Mouse (Mus musculus) lung, adult 2 months (tissue): ENCODE data around the gene Dnajb12.

Experiments
- CTCF ChIP-seq: fragments of 200-500 bp; IDR thresholded peaks from 2 replicates; pipeline ENCODE4 v1.5.1; 2011; ENCODE audit warnings: mild to moderate bottlenecking, low read length, control low read depth; ENCODE audit not compliant: insufficient read depth
- POLR2A ChIP-seq: fragments of 200-500 bp; IDR thresholded peaks from 2 replicates; pipeline ENCODE4 v1.6.1; 2011; ENCODE audit warnings: low read depth, mild to moderate bottlenecking, control low read depth, low read length, borderline replicate concordance; ENCODE audit errors: extremely low read depth

GRCm38 (mm10) chr10:59932521-59932920 is 53.2 kb downstream of the Dnajb12 start:
- no peak for TF ChIP-seq CTCF
- TF ChIP-seq POLR2A = no peak
